Mouse (Mus musculus) hindbrain, embryonic 15.5 days (tissue): ENCODE results near the gene 9930111J21Rik1. TPM values are rescaled to one million over a fixed set of nuclear protein-coding genes. Genes with fewer than 3 reads are reported as not detected.
"Not testable (repeated sequence)": the region's sequence is repeated elsewhere in the genome, so short reads cannot be mapped to it uniquely, and the experiment has no call there.

Experiments used
- ATAC-seq: fragments of 200-750 bp; cut with Nextera tagmentation; 2 replicates; pipeline ENCODE4 v1.8.0; 2017; ENCODE audit warnings: low read depth, moderate number of reproducible peaks, moderate TSS enrichment; ENCODE audit not compliant: low FRiP score
- H3K27ac ChIP-seq: fragments of 300-500 bp; sonication (generic); replicated peaks from 2 replicates; pipeline ENCODE4 v1.5.1; 2015; ENCODE audit warnings: mild to moderate bottlenecking, inconsistent platforms
- H3K27me3 ChIP-seq: fragments of 300-500 bp; sonication (generic); 2 replicates; pipeline ENCODE4 v1.6.1; 2015; ENCODE audit warnings: control low read depth, inconsistent platforms
- H3K36me3 ChIP-seq: fragments of 300-500 bp; sonication (generic); 2 replicates; pipeline ENCODE4 v1.6.1; 2015; ENCODE audit warnings: control low read depth, inconsistent platforms
- H3K4me1 ChIP-seq: fragments of 300-500 bp; sonication (generic); replicated peaks from 2 replicates; pipeline ENCODE4 v1.6.1; 2015; ENCODE audit warnings: control low read depth, inconsistent platforms
- H3K4me2 ChIP-seq: fragments of 300-500 bp; sonication (generic); 2 replicates; pipeline ENCODE4 v1.6.1; 2015; ENCODE audit warnings: moderate library complexity, mild to moderate bottlenecking, inconsistent platforms
- H3K4me3 ChIP-seq: fragments of 300-500 bp; sonication (generic); 2 replicates; pipeline ENCODE4 v1.5.1; 2015; ENCODE audit warnings: mild to moderate bottlenecking, inconsistent platforms
- H3K9ac ChIP-seq: fragments of 300-500 bp; sonication (generic); 2 replicates; pipeline ENCODE4 v1.6.1; 2015; ENCODE audit warnings: inconsistent platforms
- H3K9me3 ChIP-seq: fragments of 300-500 bp; sonication (generic); 2 replicates; pipeline ENCODE4 v1.6.1; 2016; ENCODE audit warnings: control low read depth, inconsistent platforms
- WGBS: fragments of 180-500 bp; shearing (Covaris S2); methylation state at CpG from one replicate; pipeline ENCODE4 v1.1.7; 2015; 5-methylcytosine and 5-hydroxymethylcytosine counted together
- polyA plus RNA-seq: library from polyadenylated mRNA; unstranded; fragments of >200 nt; fragmentation: Nextera tagmentation; extraction: Ambion mirVana; gene quantifications from 2 replicates; pipeline ENCODE4 v1.2.1, GENCODE M21; 2015

9930111J21Rik1 gene
- polyA plus RNA-seq, 1 experiment from 2014 or later, result 0.48 TPM

DNA sequence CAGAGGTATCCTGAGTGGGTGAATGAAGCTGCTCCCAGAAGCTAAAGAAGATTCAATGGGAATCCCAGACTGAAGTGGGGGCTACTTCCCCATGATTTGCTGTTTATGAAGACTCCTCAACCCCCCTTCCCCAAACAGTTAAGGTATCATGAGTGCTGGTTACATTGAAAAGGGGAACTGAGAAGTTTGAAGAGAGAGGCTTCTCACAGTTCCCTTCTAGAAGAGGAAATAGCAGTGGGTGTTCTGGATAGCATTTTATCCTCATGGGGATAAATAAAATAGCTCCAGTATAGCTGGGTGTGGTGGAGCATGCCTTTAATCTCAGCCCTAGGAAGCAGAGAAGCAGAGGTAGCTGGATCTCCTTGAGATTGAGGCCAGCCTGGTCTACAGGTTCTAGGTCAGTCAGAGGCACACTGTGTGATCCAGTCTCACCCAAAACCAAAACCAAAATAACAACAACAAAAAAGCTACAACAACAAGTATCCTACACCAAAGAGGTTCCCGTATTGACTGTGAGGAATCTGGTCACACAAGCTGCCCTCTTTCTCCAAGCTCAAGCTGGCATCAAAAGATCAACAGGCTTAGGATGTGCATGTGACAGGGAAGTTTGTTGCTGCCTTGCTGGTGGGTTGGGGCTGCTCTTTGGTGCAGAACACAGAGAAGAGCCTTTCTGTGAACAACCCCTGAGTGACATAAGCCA, 808 bp downstream of the 9930111J21Rik1 start, which contains the start of gene Olfr56:
Gene Olfr56, plus strand, starts transcription at position 650 of the 700 bp plus-strand sequence.
- H3K36me3 ChIP-seq, H3K4me3 ChIP-seq, H3K9me3 ChIP-seq, ATAC-seq, H3K4me1 ChIP-seq, H3K9ac ChIP-seq, H3K27me3 ChIP-seq, H3K4me2 ChIP-seq, H3K27ac ChIP-seq: not testable (repeated sequence)
- WGBS, result no CpG with 5 or more reads among the region's 1 CpGs

DNA sequence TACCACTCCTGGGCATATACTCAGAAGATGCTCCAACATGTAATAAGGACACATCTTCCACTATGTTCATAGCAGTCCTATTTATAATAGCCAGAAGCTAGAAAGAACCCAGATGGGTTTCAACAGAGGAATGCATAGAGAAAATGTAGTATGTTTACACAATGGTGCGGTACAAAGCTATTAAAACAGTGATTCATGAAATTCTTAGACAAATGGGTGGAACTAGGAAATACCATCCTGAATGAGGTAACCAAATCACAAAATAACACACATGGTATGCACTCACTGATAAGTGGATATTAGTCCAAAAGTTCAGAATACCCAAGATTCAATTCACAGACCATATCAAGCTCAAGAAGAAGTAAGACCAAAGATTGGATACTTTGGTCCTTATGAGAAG, 4.5 kb downstream of the 9930111J21Rik1 start:
- not testable (repeated sequence) for H3K9me3 ChIP-seq, H3K4me2 ChIP-seq, H3K9ac ChIP-seq, H3K4me1 ChIP-seq, H3K27me3 ChIP-seq, ATAC-seq, H3K27ac ChIP-seq, H3K4me3 ChIP-seq, H3K36me3 ChIP-seq
- no CpG with 5 or more reads among the region's 1 CpGs for WGBS

DNA sequence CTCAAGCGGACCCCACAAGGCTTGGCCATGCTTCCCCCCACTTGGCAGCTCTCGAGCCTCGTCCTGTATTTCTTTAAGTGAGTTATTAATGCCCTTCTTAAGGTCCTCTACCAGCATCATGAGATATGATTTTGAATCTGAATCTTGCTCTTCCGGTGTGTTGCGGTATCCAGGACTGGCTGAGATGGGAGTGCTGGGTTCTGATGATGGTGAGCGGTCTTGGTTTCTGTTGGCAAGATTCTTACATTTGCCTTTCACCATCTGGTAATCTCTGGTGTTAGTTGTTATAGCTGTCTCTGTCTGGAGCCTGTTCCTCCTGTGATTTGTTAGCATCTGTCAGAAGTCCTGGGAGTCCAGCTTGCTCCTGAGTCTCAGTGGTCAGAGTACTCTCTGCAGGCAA, 33.1 kb downstream of the 9930111J21Rik1 start, which contains the start of gene Psme2b:
Gene Psme2b, minus strand, starts transcription at position 101 of the 400 bp plus-strand sequence.
- not testable (repeated sequence) for H3K9ac ChIP-seq, H3K27me3 ChIP-seq, H3K27ac ChIP-seq, H3K4me1 ChIP-seq, H3K4me3 ChIP-seq, H3K4me2 ChIP-seq, H3K9me3 ChIP-seq, ATAC-seq, H3K36me3 ChIP-seq
- 94% methylated on average over 6 of the region's 6 CpGs for WGBS

DNA sequence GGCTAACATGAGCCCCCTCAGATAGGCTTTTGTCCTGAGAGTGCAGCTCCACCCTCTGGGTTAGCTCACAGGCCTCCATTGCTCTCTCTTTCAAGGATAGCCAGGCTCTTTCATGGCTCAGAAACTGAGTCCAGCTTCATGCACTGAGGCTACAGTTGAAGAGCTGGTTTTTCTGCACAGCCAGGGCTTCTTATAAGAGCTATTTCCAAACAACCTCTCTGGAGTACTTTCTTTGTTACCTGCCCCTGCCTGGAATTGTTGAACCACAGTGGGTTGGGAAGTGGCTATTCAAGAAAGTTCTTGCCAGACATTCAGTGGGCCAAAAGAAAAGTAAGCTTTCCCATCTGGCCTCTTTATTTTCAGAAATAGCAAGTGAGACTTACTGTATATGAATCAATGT, 39.9 kb downstream of the 9930111J21Rik1 start:
- not testable (repeated sequence) for H3K27me3 ChIP-seq, H3K36me3 ChIP-seq, H3K9ac ChIP-seq, H3K4me2 ChIP-seq, H3K9me3 ChIP-seq, ATAC-seq, H3K4me3 ChIP-seq, H3K27ac ChIP-seq, H3K4me1 ChIP-seq

DNA sequence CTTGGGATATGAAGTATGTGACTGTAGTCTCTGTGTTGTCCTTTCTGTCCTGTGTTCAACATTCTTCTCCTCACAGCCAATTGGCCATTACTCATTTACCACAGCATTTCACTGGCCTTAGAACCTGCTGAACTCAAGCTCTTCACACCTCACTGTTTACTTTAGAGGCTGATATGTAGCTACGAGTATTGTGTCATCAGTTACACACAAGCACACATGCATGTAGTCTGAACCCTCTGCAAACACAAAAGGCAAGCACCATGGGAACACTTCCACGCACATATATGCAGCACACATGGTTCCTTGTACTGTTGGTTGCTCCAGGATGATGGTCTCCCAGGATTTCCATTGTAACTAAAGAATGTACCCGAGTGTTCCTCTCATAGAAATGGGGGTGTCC, 43.9 kb downstream of the 9930111J21Rik1 start:
- not testable (repeated sequence) for H3K27me3 ChIP-seq, H3K4me2 ChIP-seq
- 70% methylated on average over 1 of the region's 3 CpGs for WGBS

DNA sequence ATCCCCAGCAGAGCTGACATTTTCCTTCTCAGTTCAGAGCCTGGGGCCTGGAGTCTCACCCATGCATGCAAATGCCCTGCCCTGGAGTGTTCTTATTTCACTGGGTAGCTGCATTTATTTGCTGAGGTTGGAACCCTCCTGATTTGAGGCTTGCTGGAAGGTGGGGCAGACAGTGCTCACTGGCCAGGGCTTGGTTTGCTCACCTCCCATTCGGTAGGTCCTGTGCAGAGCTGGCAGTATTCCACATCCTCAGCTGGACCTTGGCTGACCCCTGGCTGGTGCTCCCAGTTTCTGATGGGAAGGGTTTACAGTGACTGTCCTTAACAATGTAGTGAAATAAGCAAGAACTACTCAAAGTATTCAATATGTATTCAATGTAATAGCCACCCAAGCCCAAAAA, 45.3 kb downstream of the 9930111J21Rik1 start:
- not testable (repeated sequence) for H3K4me1 ChIP-seq, H3K4me3 ChIP-seq, H3K36me3 ChIP-seq, H3K27me3 ChIP-seq, H3K9me3 ChIP-seq, H3K4me2 ChIP-seq, ATAC-seq, H3K27ac ChIP-seq, H3K9ac ChIP-seq
- WGBS, result 83% methylated on average over 1 of the region's 1 CpGs

More for the DNA sequence above, 43.9 kb downstream of the 9930111J21Rik1 start:
- not testable (repeated sequence) for H3K9me3 ChIP-seq, H3K9ac ChIP-seq, H3K27ac ChIP-seq, H3K4me3 ChIP-seq, H3K36me3 ChIP-seq, ATAC-seq, H3K4me1 ChIP-seq

DNA sequence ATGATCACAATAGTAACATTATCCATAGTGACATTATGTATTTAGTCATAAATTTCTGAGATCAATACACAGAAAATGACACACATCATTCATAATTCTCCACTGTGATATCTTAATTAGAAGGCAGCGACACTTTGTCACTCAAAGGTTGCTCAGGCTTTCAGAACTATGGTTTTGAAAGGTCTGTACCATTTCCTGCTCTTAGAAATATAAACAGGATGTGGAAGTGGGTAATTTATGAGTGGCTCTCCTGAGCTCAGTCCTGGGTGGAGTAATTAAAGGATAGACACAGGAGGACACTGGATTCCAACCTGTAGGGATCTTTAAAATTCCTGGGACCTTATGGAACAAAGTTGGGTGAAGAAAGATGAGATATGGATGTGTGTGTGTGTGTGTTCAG, 45.8 kb downstream of the 9930111J21Rik1 start:
- not testable (repeated sequence) for ATAC-seq, H3K27me3 ChIP-seq, H3K4me3 ChIP-seq, H3K9ac ChIP-seq, H3K4me1 ChIP-seq, H3K9me3 ChIP-seq, H3K27ac ChIP-seq, H3K36me3 ChIP-seq, H3K4me2 ChIP-seq
- WGBS, result 88% methylated on average over 1 of the region's 1 CpGs

DNA sequence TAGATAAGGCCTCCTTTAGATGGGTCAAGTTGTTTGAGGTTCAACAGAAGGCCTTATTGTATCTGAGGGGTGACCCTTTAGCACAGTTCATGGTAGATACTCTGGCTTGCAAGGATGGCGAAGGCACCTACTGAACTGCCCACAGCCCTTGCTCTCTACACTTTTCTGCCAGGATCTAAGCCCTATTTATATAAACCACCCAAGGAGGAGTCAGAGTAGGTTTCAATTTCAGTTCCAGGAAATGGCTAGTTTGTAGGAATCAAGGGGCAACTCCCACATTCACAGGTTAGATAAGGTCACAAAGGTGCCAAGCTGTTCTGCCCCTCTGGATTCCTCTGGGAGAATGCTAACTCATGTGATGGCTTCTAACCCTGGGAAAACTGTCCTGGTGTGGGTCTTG, 51.1 kb downstream of the 9930111J21Rik1 start:
- 100% methylated on average over 1 of the region's 1 CpGs for WGBS
- H3K36me3 ChIP-seq, H3K9me3 ChIP-seq, H3K4me3 ChIP-seq, ATAC-seq, H3K4me2 ChIP-seq, H3K9ac ChIP-seq, H3K27ac ChIP-seq, H3K4me1 ChIP-seq, H3K27me3 ChIP-seq: not testable (repeated sequence)

DNA sequence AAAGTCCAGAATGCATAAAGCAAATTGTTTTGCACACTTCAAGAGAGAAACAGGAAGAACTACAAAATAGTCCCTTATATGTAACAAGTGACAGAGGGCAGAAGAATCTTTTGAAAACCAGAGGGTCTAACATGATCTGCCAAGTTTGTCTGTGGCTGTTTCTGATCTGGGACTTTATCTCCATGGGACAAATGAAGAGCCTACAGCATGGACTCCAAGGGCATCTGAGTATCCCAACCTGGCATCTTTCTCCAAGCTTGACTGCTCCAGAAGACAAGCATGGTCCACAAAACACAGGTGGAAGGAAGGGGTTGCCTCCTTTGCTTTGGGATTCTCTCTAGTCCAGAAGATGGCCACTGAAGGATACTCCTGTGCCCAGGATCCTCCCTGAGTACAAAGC, 52.8 kb downstream of the 9930111J21Rik1 start:
- H3K4me2 ChIP-seq, H3K36me3 ChIP-seq, H3K4me3 ChIP-seq, H3K27me3 ChIP-seq, H3K27ac ChIP-seq, H3K9ac ChIP-seq, H3K9me3 ChIP-seq, ATAC-seq, H3K4me1 ChIP-seq: not testable (repeated sequence)

DNA sequence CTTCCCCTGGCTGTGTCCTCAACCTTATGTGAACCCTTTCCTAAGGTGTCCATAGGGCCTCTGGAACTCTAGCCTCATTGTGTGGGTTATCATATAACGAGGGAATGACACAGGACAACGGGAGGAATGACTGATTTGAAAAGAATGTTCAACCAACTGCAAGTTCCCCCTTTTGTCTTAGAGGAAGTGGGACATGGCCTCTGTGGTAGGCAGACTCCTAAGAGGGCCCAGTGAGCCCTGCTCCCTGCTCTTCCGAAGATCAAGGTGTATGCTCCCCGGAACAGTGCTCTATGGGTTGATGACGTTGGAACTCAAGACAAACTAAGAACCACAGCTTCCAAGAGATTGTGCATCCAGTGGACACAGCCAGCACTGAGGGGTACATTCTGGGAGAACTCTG, 55.4 kb downstream of the 9930111J21Rik1 start:
- H3K27me3 ChIP-seq, H3K36me3 ChIP-seq, H3K9me3 ChIP-seq, ATAC-seq, H3K4me3 ChIP-seq, H3K9ac ChIP-seq, H3K27ac ChIP-seq, H3K4me1 ChIP-seq, H3K4me2 ChIP-seq: not testable (repeated sequence)
- 84% methylated on average over 5 of the region's 5 CpGs for WGBS

DNA sequence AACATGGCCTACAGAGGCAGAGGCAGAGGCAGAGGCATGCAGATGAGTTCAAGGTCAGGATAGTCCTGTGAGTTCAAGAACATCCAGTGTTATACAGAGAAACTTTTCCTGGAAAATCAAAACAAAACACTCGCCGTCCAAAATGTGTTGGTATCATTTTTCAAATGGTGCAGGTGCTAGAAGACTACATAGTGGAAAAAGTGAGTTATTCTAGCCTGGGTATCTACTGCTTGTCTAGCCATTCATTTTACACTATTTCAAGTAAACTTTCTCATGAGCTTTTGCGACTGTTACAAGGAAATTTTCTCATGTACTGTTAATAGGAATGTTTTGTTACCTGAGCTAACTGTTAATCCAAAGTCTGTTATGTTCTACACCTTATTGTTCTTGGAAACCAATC, 60.8 kb downstream of the 9930111J21Rik1 start:
- Histone ChIP-seq H3K27ac (no peak overlapping the region), H3K4me3 (no peak overlapping the region), H3K4me1 (no peaks in the 10 kb centered on the region), H3K4me2 (no peak overlapping the region), H3K36me3 (no peaks in the 10 kb centered on the region), H3K9me3 (no peaks in the 10 kb centered on the region), H3K27me3 (no peaks in the 10 kb centered on the region), H3K9ac (no peak overlapping the region)
- WGBS, result 78% methylated on average over 3 of the region's 3 CpGs
- no peak for ATAC-seq

DNA sequence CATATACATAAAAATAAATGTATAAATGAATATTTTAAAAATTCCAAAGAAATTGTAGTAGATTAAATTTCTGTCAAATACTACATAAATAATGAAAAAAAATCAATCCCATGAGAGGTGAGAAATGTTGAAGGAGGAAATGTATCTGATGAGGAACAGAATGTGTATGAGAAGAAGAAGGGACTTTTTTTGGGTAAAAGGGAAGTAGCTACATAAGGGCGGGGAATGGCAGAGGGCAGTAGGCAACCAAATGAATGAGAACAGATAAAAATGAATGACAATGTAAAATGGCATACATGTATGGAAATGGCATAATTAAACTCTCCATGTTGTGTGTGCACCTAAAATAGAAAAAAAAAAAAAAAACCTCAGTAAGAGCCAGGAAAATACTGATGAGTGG, 65.6 kb downstream of the 9930111J21Rik1 start:
- H3K27me3 ChIP-seq, result no peaks in the 10 kb centered on the region
- no peaks in the 10 kb centered on the region for H3K4me1 ChIP-seq
- no peak overlapping the region for H3K4me3 ChIP-seq
- H3K27ac ChIP-seq, result no peak overlapping the region
- WGBS, result 98% methylated on average over 1 of the region's 1 CpGs
- H3K9me3 ChIP-seq, result no peaks in the 10 kb centered on the region
- no peak for ATAC-seq
- H3K9ac ChIP-seq, result no peak overlapping the region
- no peaks in the 10 kb centered on the region for H3K36me3 ChIP-seq
- H3K4me2 ChIP-seq, result no peak overlapping the region

DNA sequence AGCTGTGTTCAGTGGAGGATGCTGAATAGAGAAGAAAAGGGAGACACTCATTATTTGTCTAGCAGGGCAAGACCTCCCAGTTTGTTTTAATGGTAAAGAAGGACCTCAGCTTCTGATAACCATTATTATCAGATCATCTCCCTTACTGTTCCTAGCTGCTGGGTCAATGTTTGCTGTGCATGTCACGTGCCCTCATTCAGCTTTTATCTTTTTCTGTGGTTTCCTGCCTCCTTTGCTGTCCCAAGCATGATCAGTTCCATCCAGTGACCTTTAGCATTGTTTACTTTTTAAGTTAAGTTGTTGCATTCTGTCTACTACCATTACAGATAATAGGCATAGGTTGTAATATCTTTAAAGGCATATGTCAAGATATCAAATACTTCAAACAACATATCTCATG, 70.7 kb downstream of the 9930111J21Rik1 start:
- WGBS, result 64% methylated on average over 1 of the region's 1 CpGs
- ATAC-seq, result no peak
- H3K27me3 ChIP-seq, result no peaks in the 10 kb centered on the region
- H3K4me3 ChIP-seq, result no peak overlapping the region
- no peak overlapping the region for H3K27ac ChIP-seq
- H3K36me3 ChIP-seq, result no peaks in the 10 kb centered on the region
- no peak overlapping the region for H3K4me2 ChIP-seq
- H3K9me3 ChIP-seq, result no peaks in the 10 kb centered on the region
- H3K4me1 ChIP-seq, result no peaks in the 10 kb centered on the region
- H3K9ac ChIP-seq, result no peak overlapping the region
